Mouse (Mus musculus): Measurements from ENCODE around the gene Cnn1. TPM values are rescaled to one million over a fixed set of nuclear protein-coding genes. Genes with fewer than 3 reads are reported as not detected.

Gene Cnn1
- polyA plus RNA-seq, 1 experiment from 2014 or later = 408 TPM

DNA sequence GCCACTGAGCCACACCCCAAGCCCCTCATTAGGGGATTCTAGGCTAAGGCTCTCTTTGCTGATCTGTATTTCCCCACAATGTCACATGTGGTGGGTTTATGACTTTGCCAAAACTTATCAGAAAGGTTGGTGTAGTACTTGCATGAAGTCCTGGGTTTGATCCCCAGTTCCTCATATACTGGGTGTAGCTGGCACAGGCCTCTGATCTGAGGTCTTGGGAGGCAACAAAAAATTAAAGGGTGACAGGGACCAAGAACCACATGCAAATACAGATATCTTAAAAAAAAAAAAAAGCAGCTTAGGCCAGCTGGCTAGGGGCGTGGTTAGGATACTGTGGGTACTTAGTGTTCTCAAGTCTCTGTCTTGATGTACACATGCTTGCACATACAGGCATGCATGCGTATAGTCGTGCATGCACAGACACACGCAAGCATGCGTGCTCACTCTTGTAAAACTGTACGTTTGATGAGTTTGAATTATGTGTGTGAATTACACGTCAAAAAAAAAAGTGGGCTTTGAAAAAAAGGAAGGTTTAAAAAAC lies 24.1 kb downstream of the Cnn1 start:
- no peak for DNase-seq (ENCODE audit: low read depth, low spot score)
- peaks cover 6% of the 10 kb centered on the region for H3K27me3 ChIP-seq
- POLR2A ChIA-PET = no interaction called here

DNA sequence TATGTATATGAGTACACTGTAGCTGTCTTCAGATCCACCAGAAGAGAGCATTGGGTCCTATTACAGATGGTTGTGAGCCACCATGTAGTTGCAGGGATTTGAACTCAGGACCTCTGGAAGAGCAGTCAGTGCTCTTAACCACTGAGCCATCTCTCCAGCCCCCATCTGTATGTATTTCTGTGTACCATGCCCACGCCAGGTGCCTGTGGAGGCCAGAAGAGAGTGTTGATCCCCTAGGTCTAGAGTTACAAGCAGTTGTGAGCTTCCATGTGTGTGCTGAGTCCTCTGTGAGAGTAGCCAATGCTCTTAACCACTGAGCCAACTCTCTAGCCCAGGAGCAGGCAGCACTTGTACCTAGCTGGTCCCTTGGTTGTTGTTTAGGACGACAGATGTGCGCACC lies 25.2 kb downstream of the Cnn1 start:
- TF ChIP-seq CTCF (IDR thresholded peaks at IDR 0.05) = no peak
- ChIA-PET POLR2A (no interaction called here), CTCF (interaction anchor here (1.3 kb wide), 1 partner anchor 58 kb away, joined by 4 read pairs; no protein-coding TSS in a partner anchor)
- in situ Hi-C loops (cut with MboI; ENCODE audit: low pct_unique_long_range_greater_than_20kb) = no loop called here
- DNase-seq (ENCODE audit: low read depth, low spot score) = no peak
- H3K27me3 ChIP-seq = peaks cover 6% of the 10 kb centered on the region
- no peak for ATAC-seq

More for the DNA sequence above, 24.1 kb downstream of the Cnn1 start:
- ATAC-seq = no peak
- CTCF ChIA-PET = no interaction called here
- in situ Hi-C loops (cut with MboI; ENCODE audit: low pct_unique_long_range_greater_than_20kb) = no loop called here
- TF ChIP-seq CTCF (IDR thresholded peaks at IDR 0.05) = no peak

DNA sequence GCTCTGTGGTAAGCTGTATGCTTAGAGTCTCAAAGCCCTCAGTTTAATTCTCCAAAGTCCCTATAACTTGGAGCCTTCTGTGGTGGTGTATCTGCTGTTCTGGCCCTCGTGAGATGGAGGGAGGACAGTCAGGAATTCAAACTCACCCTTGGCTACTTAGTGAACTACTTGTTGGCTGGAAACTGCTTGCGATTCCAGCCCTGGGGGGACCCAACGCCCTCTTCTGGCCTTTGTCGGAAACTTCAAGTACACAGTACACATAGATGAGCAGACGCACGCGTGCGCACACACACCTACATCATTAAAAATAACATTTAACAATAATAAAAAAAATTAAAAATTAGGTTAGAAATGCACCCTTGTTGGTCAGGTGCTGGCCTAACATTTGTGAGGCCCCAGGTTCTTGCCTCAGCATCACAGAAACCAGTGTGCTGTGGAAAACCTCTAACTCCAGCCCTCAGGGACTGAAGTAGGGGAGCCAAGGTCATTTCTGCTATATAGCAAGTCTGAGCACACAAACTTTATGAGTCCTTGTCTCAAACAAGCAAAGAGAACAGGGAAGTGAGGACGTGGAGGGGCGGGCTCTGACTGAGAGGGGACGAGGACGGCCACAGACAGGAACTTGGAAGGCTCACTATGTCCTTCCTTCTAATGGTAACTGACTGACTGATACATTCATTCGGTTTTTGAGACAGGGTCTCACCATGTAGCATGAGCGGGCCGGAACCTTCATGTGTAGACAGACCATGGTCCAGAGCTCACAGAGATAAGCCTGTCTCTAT lies 26.4 kb downstream of the Cnn1 start:
- ATAC-seq (no peak), DNase-seq (ENCODE audit: low read depth, low spot score) (no peak)
- ChIA-PET CTCF (interaction anchor here (0.9 to 1.3 kb wide), 3 partner anchors 13 to 59 kb away, joined by 3 to 4 read pairs (median 3); no protein-coding TSS in a partner anchor), POLR2A (no interaction called here)
- H3K27me3 ChIP-seq = peaks cover 6% of the 10 kb centered on the region
- TF ChIP-seq CTCF (IDR thresholded peaks at IDR 0.05) = no peak
- in situ Hi-C loops (cut with MboI; ENCODE audit: low pct_unique_long_range_greater_than_20kb) = no loop called here

DNA sequence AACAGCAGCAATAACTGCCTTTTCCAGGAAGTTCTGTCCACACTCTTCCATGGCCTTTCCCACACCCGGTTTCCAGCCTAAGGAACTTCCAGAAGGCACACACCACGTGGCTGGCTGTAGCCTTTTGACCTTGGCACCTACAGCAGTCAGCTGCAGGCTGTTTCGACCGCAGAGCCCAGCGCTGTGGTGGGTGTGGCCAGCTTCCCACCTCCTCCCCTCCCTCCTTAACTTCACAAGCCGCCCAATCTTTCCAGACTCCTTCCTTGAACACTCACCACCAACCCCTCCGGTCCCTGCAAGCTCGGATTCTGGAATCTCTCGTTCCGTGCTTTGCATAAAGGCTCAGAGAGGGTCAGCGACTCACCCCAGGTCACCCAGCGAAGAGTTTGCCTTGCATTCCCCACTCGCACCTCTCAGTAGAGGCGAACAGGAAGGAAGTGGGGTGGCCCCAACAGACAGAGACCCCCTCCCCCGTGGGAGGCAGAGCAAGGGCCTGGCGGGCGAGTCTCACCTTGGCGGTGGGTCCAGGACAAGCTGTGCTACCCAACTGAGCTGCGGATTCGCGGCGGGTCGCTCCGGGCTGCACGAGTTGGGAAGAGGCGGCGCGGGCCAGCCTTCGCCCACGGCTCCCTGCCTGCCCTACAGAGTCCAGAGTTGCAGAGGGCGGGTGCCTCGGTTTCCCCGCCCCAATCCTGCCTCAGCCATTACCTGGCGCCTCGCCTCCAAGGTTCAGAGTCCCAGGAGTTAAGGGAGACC lies 32.4 kb downstream of the Cnn1 start:
- in situ Hi-C loops (cut with MboI; ENCODE audit: low pct_unique_long_range_greater_than_20kb) = no loop called here
- no peak for TF ChIP-seq CTCF (IDR thresholded peaks at IDR 0.05)
- CTCF ChIA-PET = no interaction called here
- POLR2A ChIA-PET = no interaction called here
- ATAC-seq (no peak), DNase-seq (ENCODE audit: low read depth, low spot score) (no peak)
- H3K27me3 ChIP-seq = no peaks in the 10 kb centered on the region

- in situ Hi-C loops (cut with MboI; ENCODE audit: low pct_unique_long_range_greater_than_20kb) = no loop called here
- TF ChIP-seq CTCF (IDR thresholded peaks at IDR 0.05) = no peak
- POLR2A ChIA-PET = no interaction called here
- CTCF ChIA-PET = no interaction called here
- DNase-seq (ENCODE audit: low read depth, low spot score) (no peak), ATAC-seq (no peak)
- H3K27me3 ChIP-seq = no peaks in the 10 kb centered on the region
Observed at GRCm38 (mm10) chr9:22132220-22132619, 33.2 kb downstream of the Cnn1 start.

DNA sequence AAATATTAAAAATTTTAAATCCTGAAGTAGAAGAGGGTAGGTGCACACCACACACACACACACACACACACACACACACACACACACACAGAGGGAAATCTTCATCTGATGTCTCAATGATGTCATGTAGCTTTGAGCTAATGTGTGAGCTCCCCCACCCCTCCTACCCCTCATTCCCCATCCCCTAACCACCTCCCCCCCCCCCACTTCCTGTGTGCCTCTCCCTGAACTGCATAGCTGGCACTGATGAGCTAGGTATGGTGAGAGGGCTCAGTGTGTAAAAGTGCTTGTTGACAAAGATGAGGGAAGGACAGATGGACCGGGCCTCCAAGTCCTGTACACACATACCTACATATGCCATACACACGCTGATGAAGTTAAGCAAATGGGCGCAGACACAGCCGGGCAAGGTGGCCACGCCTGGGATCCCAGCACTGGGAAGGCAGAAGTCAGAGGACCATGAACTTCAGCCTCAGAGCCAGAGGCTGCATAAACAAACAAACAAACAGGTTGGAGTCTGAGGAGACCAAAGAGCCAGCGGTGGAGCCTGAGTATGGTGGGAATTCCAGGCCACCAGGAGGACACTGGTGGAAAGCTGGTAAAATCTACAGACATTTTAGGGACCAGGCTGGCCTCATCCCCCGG lies 35.4 kb downstream of the Cnn1 start:
- DNase-seq (ENCODE audit: low read depth, low spot score) (no peak), ATAC-seq (no peak)
- in situ Hi-C loops (cut with MboI; ENCODE audit: low pct_unique_long_range_greater_than_20kb) = no loop called here
- POLR2A ChIA-PET = no interaction called here
- CTCF ChIA-PET = interaction anchor here (2.2 kb wide), 1 partner anchor 68 kb away, joined by 6 read pairs; no protein-coding TSS in a partner anchor
- no peak for TF ChIP-seq CTCF (IDR thresholded peaks at IDR 0.05)
- H3K27me3 ChIP-seq = no peaks in the 10 kb centered on the region

GRCm38 (mm10) chr9:22134988-22135643 lies 36.1 kb downstream of the Cnn1 start:
- DNase-seq (ENCODE audit: low read depth, low spot score) = no peak

GRCm38 (mm10) chr9:22135644-22136390 lies 36.8 kb downstream of the Cnn1 start, which contains the start of gene Acp5:
Gene Acp5 (minus strand): TSS chr9:22135711.
- no peak for ATAC-seq
- H3K27me3 ChIP-seq = no peaks in the 10 kb centered on the region
- TF ChIP-seq CTCF (IDR thresholded peaks at IDR 0.05) = no peak
- ChIA-PET CTCF (interaction anchor here (2.2 kb wide), 1 partner anchor 69 kb away, joined by 6 read pairs; no protein-coding TSS in a partner anchor), POLR2A (no interaction called here)
- in situ Hi-C loops (cut with MboI; ENCODE audit: low pct_unique_long_range_greater_than_20kb) = no loop called here
- no peak for DNase-seq (ENCODE audit: low read depth, low spot score)

More at GRCm38 (mm10) chr9:22134988-22135643, 36.1 kb downstream of the Cnn1 start:
- ATAC-seq = no peak
- TF ChIP-seq CTCF (IDR thresholded peaks at IDR 0.05) = no peak
- ChIA-PET CTCF (interaction anchor here (2.2 kb wide), 1 partner anchor 69 kb away, joined by 6 read pairs; no protein-coding TSS in a partner anchor), POLR2A (interaction anchor here (0.5 kb wide), 1 partner anchor 14 kb away, joined by 3 read pairs; no protein-coding TSS in a partner anchor)
- H3K27me3 ChIP-seq = no peaks in the 10 kb centered on the region
- in situ Hi-C loops (cut with MboI; ENCODE audit: low pct_unique_long_range_greater_than_20kb) = no loop called here

GRCm38 (mm10) chr9:22136765-22137547 lies 37.9 kb downstream of the Cnn1 start:
- ChIA-PET CTCF (interaction anchor here (1.9 to 7.0 kb wide), 3 partner anchors 18 to 71 kb away, joined by 6 to 81 read pairs (median 9); partner anchors contain the start of gene Gm49318), POLR2A (no interaction called here)
- ATAC-seq = no peak
- in situ Hi-C loops (cut with MboI; ENCODE audit: low pct_unique_long_range_greater_than_20kb) = no loop called here
- no peaks in the 10 kb centered on the region for H3K27me3 ChIP-seq
- no peak for DNase-seq (ENCODE audit: low read depth, low spot score)
- TF ChIP-seq CTCF (IDR thresholded peaks at IDR 0.05) = no peak
